Mouse (Mus musculus) heart, postnatal 0 days (tissue): Measurements from ENCODE around the gene Ifnar1. TPM values are rescaled to one million over a fixed set of nuclear protein-coding genes. Genes with fewer than 3 reads are reported as not detected.

ENCODE experiments used
- ATAC-seq: fragments of 200-750 bp; cut with Nextera tagmentation; 2 replicates; pipeline ENCODE4 v1.8.0; 2017; ENCODE audit warnings: low read depth, moderate number of reproducible peaks, moderate library complexity; ENCODE audit not compliant: insufficient read depth
- DNase-seq: peaks from one replicate; pipeline ENCODE4 v3.0.0-alpha.2; 2016; ENCODE audit warnings: low spot score
- H3K27ac ChIP-seq: fragments of 300-500 bp; sonication (generic); 2 replicates; pipeline ENCODE4 v1.5.1; 2014; ENCODE audit warnings: low read depth, mild to moderate bottlenecking
- H3K27me3 ChIP-seq: fragments of 300-500 bp; sonication (generic); 2 replicates; pipeline ENCODE4 v1.6.1; 2014; ENCODE audit warnings: low read length, mixed read lengths; ENCODE audit not compliant: control insufficient read depth, insufficient read depth
- H3K36me3 ChIP-seq: fragments of 300-500 bp; sonication (generic); replicated peaks from 2 replicates; pipeline ENCODE4 v1.6.1; 2014; ENCODE audit warnings: low read length, mixed read lengths; ENCODE audit not compliant: control insufficient read depth, insufficient read depth
- H3K4me1 ChIP-seq: fragments of 300-500 bp; sonication (generic); 2 replicates; pipeline ENCODE4 v1.6.1; 2014; ENCODE audit warnings: antibody characterized with exemption; ENCODE audit not compliant: control insufficient read depth, insufficient read depth
- H3K4me2 ChIP-seq: fragments of 300-500 bp; sonication (generic); 2 replicates; pipeline ENCODE4 v1.6.1; 2014; ENCODE audit warnings: low read depth, mild to moderate bottlenecking, low read length, moderate library complexity
- H3K4me3 ChIP-seq: fragments of 300-500 bp; sonication (generic); 2 replicates; pipeline ENCODE4 v1.5.1; 2014; ENCODE audit warnings: low read depth, low read length
- H3K9ac ChIP-seq: fragments of 300-500 bp; sonication (generic); replicated peaks from 2 replicates; pipeline ENCODE4 v1.6.1; 2014; ENCODE audit warnings: low read depth, low read length, mixed read lengths
- H3K9me3 ChIP-seq: fragments of 300-500 bp; sonication (generic); replicated peaks from 2 replicates; pipeline ENCODE4 v1.6.1; 2016; ENCODE audit warnings: low read length; ENCODE audit not compliant: control insufficient read depth
- CTCF ChIP-seq: IDR thresholded peaks from 2 replicates; pipeline ENCODE4 v1.5.1; 2016; ENCODE audit warnings: antibody characterized with exemption, control low read depth, low read depth
- EP300 ChIP-seq: IDR thresholded peaks from 2 replicates; pipeline ENCODE4 v1.6.1; 2016; ENCODE audit warnings: antibody characterized with exemption, low read depth
- whole genome bisulfite sequencing: fragments of 180-500 bp; shearing (Covaris S2); extraction: QIAGEN DNeasy Blood & Tissue Kit; methylation state at CpG from one replicate; pipeline ENCODE4 v1.1.7; 2014; 5-methylcytosine and 5-hydroxymethylcytosine counted together
- polyA plus RNA-seq: library from polyadenylated mRNA; unstranded; fragments of >200 nt; fragmentation: Nextera tagmentation; extraction: Ambion mirVana; gene quantifications from 2 replicates; pipeline ENCODE4 v1.2.1, GENCODE M21; 2015
- total RNA-seq: library from RNA; depleted of rRNA; stranded (reverse); fragments of >200 nt; gene quantifications from 2 replicates; pipeline ENCODE4 v1.2.3, GENCODE M21; 2014; ENCODE audit warnings: low replicate concordance

Ifnar1 gene
- total and polyA plus RNA-seq, 2 experiments from 2014 or later: 24.0 to 32.6 TPM

DNA sequence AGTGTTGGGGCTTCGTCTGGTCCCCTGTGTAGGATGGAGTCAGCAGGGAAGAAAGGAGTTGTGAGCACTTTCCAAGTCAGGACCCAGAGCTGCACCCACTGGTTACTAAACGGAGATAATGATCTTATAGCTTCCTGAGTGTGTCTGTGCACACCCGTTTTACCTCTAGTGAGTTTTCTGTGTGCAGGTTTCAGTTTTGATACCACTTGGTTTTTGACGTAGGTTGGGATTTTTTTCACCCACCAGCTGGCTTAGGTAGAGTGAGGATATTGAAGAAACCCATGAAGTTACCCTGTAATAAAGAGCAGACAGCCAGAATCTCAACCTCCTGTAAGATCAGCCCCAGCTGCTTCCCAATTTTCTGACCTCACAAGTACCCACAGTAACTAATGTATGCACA lies 5.9 kb downstream of the Ifnar1 start:
- Histone ChIP-seq H3K36me3 (peaks cover 63% of the 10 kb centered on the region), H3K27ac (no peak overlapping the region), H3K9ac (no peak overlapping the region), H3K4me1 (peaks cover 13% of the 10 kb centered on the region; the same call in 1 of the 2 replicates), H3K4me2 (no peak overlapping the region), H3K27me3 (no peaks in the 10 kb centered on the region), H3K4me3 (no peak overlapping the region), H3K9me3 (no peaks in the 10 kb centered on the region)
- ATAC-seq: no peak
- 79% methylated on average over 4 of the region's 4 CpGs for WGBS
- no peak for DNase-seq
- TF ChIP-seq EP300: no peak
- no peak for TF ChIP-seq CTCF

DNA sequence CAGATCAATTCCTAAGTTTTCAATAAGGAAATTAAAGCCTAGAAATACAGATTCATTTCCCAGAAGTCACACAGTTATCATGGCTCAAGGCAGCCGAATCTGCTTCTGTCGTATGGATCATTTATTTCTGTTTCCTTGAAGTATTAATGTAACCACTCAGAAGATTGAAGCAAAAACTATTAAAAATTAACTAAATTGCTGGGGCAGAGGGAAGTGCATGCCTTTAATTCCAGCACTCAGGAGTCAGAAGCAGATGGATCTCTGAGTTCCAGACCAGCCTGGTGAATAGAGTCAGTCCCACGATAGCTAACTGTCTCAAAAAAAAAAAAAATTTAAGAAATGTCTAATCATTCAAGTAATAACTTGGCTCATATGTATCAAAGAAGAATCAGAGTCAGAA lies 6.4 kb downstream of the Ifnar1 start:
- DNase-seq (no peak), ATAC-seq (no peak)
- no peaks in the 10 kb centered on the region for H3K27me3 ChIP-seq
- 96% methylated on average over 3 of the region's 3 CpGs for WGBS
- H3K4me1 ChIP-seq: 0 out of 2 replicates have a peak, but pooled peaks cover 7% of the 10 kb centered on the region
- H3K9ac ChIP-seq: no peak overlapping the region
- no peak overlapping the region for H3K27ac ChIP-seq
- H3K4me2 ChIP-seq: no peak overlapping the region
- H3K9me3 ChIP-seq: no peaks in the 10 kb centered on the region
- no peak overlapping the region for H3K4me3 ChIP-seq
- no peak for TF ChIP-seq EP300
- TF ChIP-seq CTCF: no peak
- H3K36me3 ChIP-seq: peaks cover 69% of the 10 kb centered on the region

DNA sequence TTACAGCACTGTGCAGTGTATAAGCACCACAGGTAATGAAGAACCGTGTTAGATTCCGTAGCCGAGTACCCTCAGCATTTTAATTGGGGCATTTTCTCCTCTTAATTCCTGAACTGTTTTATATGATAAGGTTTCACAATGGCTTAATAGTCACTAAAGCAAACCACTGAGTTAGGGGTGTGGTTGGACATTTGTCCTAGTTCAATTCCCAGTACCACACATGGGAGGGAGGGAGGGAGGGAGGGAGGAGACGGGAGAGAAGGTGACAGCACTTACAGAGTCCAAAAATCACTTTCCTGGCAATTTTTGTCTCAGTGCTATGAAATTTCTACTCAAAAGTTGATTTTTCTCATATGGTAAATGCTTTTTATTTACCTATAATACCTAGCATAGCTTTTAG lies 10.5 kb downstream of the Ifnar1 start:
- WGBS: 92% methylated on average over 4 of the region's 4 CpGs
- Histone ChIP-seq H3K36me3 (peaks cover 97% of the 10 kb centered on the region), H3K4me2 (no peak overlapping the region), H3K9me3 (no peaks in the 10 kb centered on the region), H3K27ac (no peak overlapping the region), H3K4me3 (no peak overlapping the region), H3K9ac (no peak overlapping the region), H3K27me3 (no peaks in the 10 kb centered on the region), H3K4me1 (no peaks in the 10 kb centered on the region)
- ATAC-seq: no peak
- TF ChIP-seq CTCF (no peak), EP300 (no peak)
- DNase-seq: no peak

DNA sequence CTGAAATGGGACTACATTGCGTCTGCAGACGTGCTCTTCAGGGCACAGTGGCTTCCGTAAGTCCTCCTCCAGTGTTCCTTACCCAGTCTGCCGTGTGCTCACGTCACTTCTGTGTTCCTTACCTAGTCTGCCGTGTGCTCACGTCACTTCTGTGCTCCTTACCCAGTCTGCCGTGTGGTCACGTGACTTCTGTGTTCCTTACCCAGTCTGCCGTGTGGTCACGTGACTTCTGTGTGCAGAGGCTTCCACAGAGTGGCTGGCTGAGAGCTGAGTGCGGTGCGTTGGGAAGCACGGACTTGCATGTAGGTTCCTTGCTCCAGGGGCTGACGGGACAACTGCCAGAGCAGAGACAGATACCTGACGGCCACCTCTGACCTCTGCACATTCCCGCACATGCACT lies 11.2 kb downstream of the Ifnar1 start:
- no peak overlapping the region for H3K4me3 ChIP-seq
- DNase-seq: no peak
- TF ChIP-seq CTCF (no peak), EP300 (no peak)
- H3K27ac ChIP-seq: no peak overlapping the region
- no peaks in the 10 kb centered on the region for H3K4me1 ChIP-seq
- H3K27me3 ChIP-seq: no peaks in the 10 kb centered on the region
- H3K9me3 ChIP-seq: no peaks in the 10 kb centered on the region
- peaks cover 97% of the 10 kb centered on the region for H3K36me3 ChIP-seq
- no peak; the same call in 1 of the 2 replicates for ATAC-seq
- 94% methylated on average over 17 of the region's 17 CpGs for WGBS
- no peak overlapping the region for H3K9ac ChIP-seq
- H3K4me2 ChIP-seq: no peak overlapping the region

DNA sequence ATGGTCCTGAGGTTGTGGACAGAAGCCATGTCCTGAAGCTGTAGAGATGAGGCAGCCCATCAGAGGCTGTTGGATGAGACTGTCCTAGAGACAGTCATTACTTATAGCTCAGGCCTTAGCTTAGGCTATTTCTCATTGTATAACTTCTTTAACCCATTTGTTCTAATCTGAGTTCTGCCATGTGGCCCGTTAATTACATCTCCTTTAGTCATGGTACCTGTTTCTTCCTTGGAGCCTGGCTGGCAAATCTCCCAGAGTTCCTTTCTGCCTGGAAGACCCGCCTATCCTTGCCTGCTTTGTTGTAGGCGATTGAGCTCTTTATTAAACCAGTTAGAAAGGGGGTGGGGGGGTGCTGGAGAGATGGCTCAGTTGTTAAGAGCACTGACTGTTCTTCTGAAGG lies 11.7 kb downstream of the Ifnar1 start:
- TF ChIP-seq CTCF: no peak
- ATAC-seq: no peak

DNA sequence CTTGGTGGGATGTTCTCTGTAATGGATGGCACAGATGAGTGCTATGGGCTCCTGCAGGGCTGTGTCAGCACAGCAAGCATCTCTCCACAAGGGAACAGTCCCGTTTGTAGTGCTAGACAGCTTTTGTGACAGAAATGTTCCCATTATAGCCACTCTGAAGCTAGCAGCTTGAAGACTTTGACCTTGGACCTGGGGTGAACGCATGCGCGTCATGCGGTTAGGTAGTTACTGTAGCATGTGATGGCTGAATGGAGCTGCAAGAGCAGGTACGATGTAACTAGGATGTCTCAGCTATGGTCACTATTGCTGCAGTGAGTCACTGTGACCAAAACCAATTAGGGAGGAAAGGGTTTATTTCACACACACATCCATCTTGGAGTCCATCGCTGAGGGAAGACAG lies 13.0 kb downstream of the Ifnar1 start:
- no peak for DNase-seq
- Histone ChIP-seq H3K4me1 (no peaks in the 10 kb centered on the region), H3K27me3 (no peaks in the 10 kb centered on the region), H3K9me3 (no peaks in the 10 kb centered on the region), H3K36me3 (peaks cover 92% of the 10 kb centered on the region), H3K27ac (no peak overlapping the region), H3K4me2 (no peak overlapping the region), H3K9ac (no peak overlapping the region), H3K4me3 (no peak overlapping the region)
- no peak for ATAC-seq
- TF ChIP-seq EP300 (no peak), CTCF (no peak)
- 86% methylated on average over 7 of the region's 7 CpGs for WGBS

More for the DNA sequence above, 11.7 kb downstream of the Ifnar1 start:
- Histone ChIP-seq H3K4me3 (no peak overlapping the region), H3K9me3 (no peaks in the 10 kb centered on the region), H3K4me2 (no peak overlapping the region), H3K36me3 (peaks cover 97% of the 10 kb centered on the region), H3K27ac (no peak overlapping the region), H3K27me3 (no peaks in the 10 kb centered on the region), H3K9ac (no peak overlapping the region), H3K4me1 (no peaks in the 10 kb centered on the region)
- DNase-seq: no peak
- WGBS: 82% methylated on average over 3 of the region's 3 CpGs
